Mouse (Mus musculus) liver, postnatal 0 days (tissue): ENCODE measurements around the gene Clybl.

ENCODE experiments used
- CTCF ChIP-seq: sonication (generic); IDR thresholded peaks from 2 replicates; pipeline ENCODE4 v1.5.1; 2016; ENCODE audit warnings: antibody characterized with exemption, low read depth
- EP300 ChIP-seq: IDR thresholded peaks from 2 replicates; pipeline ENCODE4 v1.6.1; 2016; ENCODE audit warnings: antibody characterized with exemption, low read depth, mild to moderate bottlenecking

GRCm38 (mm10) chr14:122350766-122351165 is 169.3 kb downstream of the Clybl start:
- no peak for TF ChIP-seq CTCF
- TF ChIP-seq EP300, result no peak
